Mouse (Mus musculus): Measurements from ENCODE around the gene 4930432M17Rik.

DNA sequence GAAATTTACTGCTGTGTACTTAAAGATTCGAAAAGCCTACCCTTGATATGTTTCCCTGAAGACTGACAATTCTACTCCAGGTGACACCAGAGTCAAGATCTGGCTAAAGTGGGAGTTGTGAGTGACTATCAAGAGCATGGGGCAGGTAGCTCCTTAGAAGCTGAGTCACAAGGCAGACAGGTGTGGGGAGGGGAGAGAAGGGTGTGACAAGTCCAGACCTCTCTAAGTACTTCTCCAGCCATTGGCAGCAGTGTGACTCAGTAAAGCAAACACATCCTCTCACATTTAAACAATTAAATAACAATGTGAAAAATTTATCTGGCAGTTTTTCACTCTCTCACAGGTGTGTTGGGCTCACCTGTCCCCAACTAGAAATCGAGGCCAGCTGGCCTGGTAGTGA, 44.9 kb upstream of the 4930432M17Rik start:
- no peak for TF ChIP-seq CTCF (IDR thresholded peaks at IDR 0.05; ENCODE audit: low read depth, low read length)
- no peak for TF ChIP-seq POLR2A (IDR thresholded peaks at IDR 0.05; ENCODE audit: insufficient read depth, low read length)

Measured in ES-Bruce4 (cell line).